Mouse (Mus musculus): ENCODE data around the gene Bcas3. TPM values are rescaled to one million over a fixed set of nuclear protein-coding genes. Genes with fewer than 3 reads are reported as not detected.

Gene Bcas3
- polyA plus RNA-seq, 1 experiment from 2014 or later: 31.2 TPM

DNA sequence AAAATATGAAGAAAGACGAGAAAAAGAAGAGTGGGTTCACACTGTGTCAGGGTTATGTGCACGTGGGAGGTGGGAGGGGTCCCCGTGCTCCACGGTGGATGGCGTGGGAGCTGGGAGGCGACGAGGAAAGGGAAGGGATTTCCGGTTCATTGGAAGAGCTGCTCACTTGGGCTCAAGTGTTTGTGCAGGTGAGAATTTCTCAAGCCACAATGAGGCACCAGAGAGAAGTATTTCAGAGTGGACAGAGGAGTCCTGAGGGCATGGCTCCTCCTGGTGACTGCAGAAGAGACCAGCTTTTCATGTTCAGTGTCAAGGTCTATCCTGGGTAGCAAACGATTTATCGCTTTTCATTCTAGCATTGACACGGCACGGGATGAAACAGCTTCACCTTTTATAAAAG lies 167.3 kb downstream of the Bcas3 start:
- 81% methylated on average over 12 of the region's 12 CpGs for WGBS
- H3K4me3 ChIP-seq (ENCODE audit: low read depth, low read length): no peak overlapping the region

DNA sequence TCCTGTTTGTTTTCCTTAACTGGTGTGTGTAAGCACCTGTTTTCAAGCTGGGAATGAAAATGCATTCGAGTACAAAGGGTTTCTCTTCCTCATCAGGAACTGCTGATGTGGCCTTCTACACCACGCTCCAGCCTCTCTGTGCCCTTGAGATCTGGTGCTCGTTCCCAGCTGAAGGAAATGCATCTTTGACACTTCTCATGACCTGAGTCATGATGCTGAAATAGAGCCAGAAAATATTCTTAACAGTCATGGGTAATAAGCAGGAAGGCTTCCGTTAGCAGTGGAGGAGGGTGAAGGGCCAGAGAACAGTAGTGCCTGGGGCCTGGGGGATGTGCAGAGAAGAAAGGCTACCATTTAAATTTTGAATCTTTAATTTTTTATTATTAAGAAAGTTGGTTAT lies 168.0 kb downstream of the Bcas3 start:
- DNase-seq (ENCODE audit: low spot score): no peak
- WGBS: 47% methylated on average over 4 of the region's 4 CpGs
- Histone ChIP-seq H3K4me2 (ENCODE audit: low read depth, low read length) (no peak overlapping the region), H3K4me1 (ENCODE audit: control insufficient read depth, insufficient read depth, low read length) (peaks cover 6% of the 10 kb centered on the region), H3K27me3 (ENCODE audit: control insufficient read depth, insufficient read depth, low read length) (no peaks in the 10 kb centered on the region), H3K9me3 (replicated peaks; ENCODE audit: control insufficient read depth, low read length) (no peaks in the 10 kb centered on the region), H3K4me3 (ENCODE audit: low read depth, low read length) (no peak overlapping the region), H3K27ac (replicated peaks; ENCODE audit: low read depth, low read length) (no peak overlapping the region), H3K9ac (replicated peaks; ENCODE audit: low read length) (no peak overlapping the region), H3K36me3 (replicated peaks; ENCODE audit: control insufficient read depth, insufficient read depth, low read depth, low read length) (no peaks in the 10 kb centered on the region)
- no peak for ATAC-seq (replicated peaks; ENCODE audit: insufficient number of reproducible peaks, low FRiP score, low TSS enrichment, low read depth)

More for the DNA sequence above, 167.3 kb downstream of the Bcas3 start:
- Histone ChIP-seq H3K36me3 (replicated peaks; ENCODE audit: control insufficient read depth, insufficient read depth, low read depth, low read length) (no peaks in the 10 kb centered on the region), H3K27me3 (ENCODE audit: control insufficient read depth, insufficient read depth, low read length) (no peaks in the 10 kb centered on the region), H3K4me1 (ENCODE audit: control insufficient read depth, insufficient read depth, low read length) (0 out of 2 replicates have a peak, but pooled peaks cover 3% of the 10 kb centered on the region), H3K27ac (replicated peaks; ENCODE audit: low read depth, low read length) (no peak overlapping the region), H3K9me3 (replicated peaks; ENCODE audit: control insufficient read depth, low read length) (no peaks in the 10 kb centered on the region), H3K4me2 (ENCODE audit: low read depth, low read length) (no peak overlapping the region), H3K9ac (replicated peaks; ENCODE audit: low read length) (no peak overlapping the region)
- no peak for ATAC-seq (replicated peaks; ENCODE audit: insufficient number of reproducible peaks, low FRiP score, low TSS enrichment, low read depth)
- DNase-seq (ENCODE audit: low spot score): no peak

GRCm38 (mm10) chr11:85523646-85524045 lies 170.7 kb downstream of the Bcas3 start:
- H3K4me2 ChIP-seq (ENCODE audit: low read depth, low read length): no peak overlapping the region
- no peaks in the 10 kb centered on the region for H3K36me3 ChIP-seq (replicated peaks; ENCODE audit: control insufficient read depth, insufficient read depth, low read depth, low read length)
- no peak overlapping the region for H3K4me3 ChIP-seq (ENCODE audit: low read depth, low read length)
- no peak overlapping the region for H3K9ac ChIP-seq (replicated peaks; ENCODE audit: low read length)
- 17% methylated on average over 6 of the region's 6 CpGs for WGBS
- no peak overlapping the region for H3K27ac ChIP-seq (replicated peaks; ENCODE audit: low read depth, low read length)
- no peaks in the 10 kb centered on the region for H3K27me3 ChIP-seq (ENCODE audit: control insufficient read depth, insufficient read depth, low read length)
- no peak for ATAC-seq (replicated peaks; ENCODE audit: insufficient number of reproducible peaks, low FRiP score, low TSS enrichment, low read depth)
- H3K9me3 ChIP-seq (replicated peaks; ENCODE audit: control insufficient read depth, low read length): no peaks in the 10 kb centered on the region
- peaks cover 6% of the 10 kb centered on the region for H3K4me1 ChIP-seq (ENCODE audit: control insufficient read depth, insufficient read depth, low read length)
- DNase-seq (ENCODE audit: low spot score): peak; percentile 55

DNA sequence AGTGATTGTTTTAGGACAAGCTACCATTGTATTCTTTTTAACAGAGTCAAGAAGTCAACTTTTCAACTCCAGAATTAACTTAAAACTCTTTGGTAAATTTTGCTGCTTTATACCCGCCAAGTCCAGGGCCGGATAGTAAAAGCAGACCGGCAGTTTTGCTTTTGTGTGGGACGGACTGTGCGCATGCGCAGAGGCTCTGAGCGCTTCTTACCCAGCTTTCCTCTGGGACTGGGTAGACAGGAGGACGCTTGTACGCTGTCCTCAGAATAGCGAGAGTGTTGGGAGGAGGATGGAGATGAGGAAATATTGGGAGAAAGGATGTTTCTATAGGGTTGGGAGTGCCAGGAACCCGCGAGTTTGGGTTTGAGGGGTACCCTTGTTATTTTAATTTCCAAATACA lies 171.2 kb downstream of the Bcas3 start:
- H3K9ac ChIP-seq (replicated peaks; ENCODE audit: low read length): peak overlapping the region; percentile 15; the same call in 1 of the 2 replicates
- ATAC-seq (replicated peaks; ENCODE audit: insufficient number of reproducible peaks, low FRiP score, low TSS enrichment, low read depth): peak; percentile 63; the same call in 1 of the 2 replicates

DNA sequence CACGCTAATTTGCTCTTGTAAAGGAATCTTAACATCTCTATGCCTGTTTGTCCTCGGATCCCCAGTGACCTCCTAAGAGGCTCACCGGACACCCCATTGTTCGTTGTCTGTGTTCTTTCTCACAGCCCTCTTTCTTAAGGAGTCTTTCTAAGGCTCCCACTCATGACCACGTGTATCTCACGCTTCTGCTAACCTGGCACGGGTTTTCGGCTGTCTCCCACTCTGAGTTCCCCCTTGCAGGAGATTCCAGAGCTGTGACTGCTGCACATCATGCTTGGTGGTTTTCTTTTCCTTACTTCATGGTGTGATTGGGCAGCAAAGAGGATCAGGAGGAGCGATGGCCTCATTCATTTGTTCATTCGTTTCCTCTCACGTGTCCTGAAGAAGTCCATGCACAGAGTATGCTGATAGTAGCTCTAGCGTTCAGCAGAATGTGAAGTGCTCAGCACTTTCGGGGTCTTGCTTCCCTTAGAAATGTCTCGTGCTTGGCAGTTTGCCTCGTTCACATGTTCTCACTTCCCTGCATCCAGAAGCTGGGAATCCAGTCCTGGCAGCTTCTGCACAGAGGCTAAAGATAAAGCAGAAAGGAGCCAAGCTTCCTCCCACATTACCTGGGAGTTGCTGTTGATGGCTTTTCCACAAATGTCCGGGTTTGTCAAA lies 172.0 kb downstream of the Bcas3 start:
- ATAC-seq (replicated peaks; ENCODE audit: insufficient number of reproducible peaks, low FRiP score, low TSS enrichment, low read depth): no peak
- no peak overlapping the region for H3K4me3 ChIP-seq (ENCODE audit: low read depth, low read length)
- H3K27me3 ChIP-seq (ENCODE audit: control insufficient read depth, insufficient read depth, low read length): no peaks in the 10 kb centered on the region
- no peaks in the 10 kb centered on the region for H3K9me3 ChIP-seq (replicated peaks; ENCODE audit: control insufficient read depth, low read length)
- H3K27ac ChIP-seq (replicated peaks; ENCODE audit: low read depth, low read length): 0 out of 2 replicates have a peak overlapping the region, but pooled peaks have one; percentile 43
- H3K4me2 ChIP-seq (ENCODE audit: low read depth, low read length): 0 out of 2 replicates have a peak overlapping the region, but pooled peaks have one; percentile 13
- peak; percentile 31 for DNase-seq (ENCODE audit: low spot score)
- H3K4me1 ChIP-seq (ENCODE audit: control insufficient read depth, insufficient read depth, low read length): peaks cover 6% of the 10 kb centered on the region
- 14% methylated on average over 16 of the region's 16 CpGs for WGBS
- no peaks in the 10 kb centered on the region for H3K36me3 ChIP-seq (replicated peaks; ENCODE audit: control insufficient read depth, insufficient read depth, low read depth, low read length)
- peak overlapping the region; percentile 15; the same call in 1 of the 2 replicates for H3K9ac ChIP-seq (replicated peaks; ENCODE audit: low read length)

More for the DNA sequence above, 171.2 kb downstream of the Bcas3 start:
- no peak overlapping the region for H3K4me3 ChIP-seq (ENCODE audit: low read depth, low read length)
- WGBS: 6% methylated on average over 12 of the region's 12 CpGs
- H3K9me3 ChIP-seq (replicated peaks; ENCODE audit: control insufficient read depth, low read length): no peaks in the 10 kb centered on the region
- 0 out of 2 replicates have a peak overlapping the region, but pooled peaks have one; percentile 43 for H3K27ac ChIP-seq (replicated peaks; ENCODE audit: low read depth, low read length)
- no peaks in the 10 kb centered on the region for H3K36me3 ChIP-seq (replicated peaks; ENCODE audit: control insufficient read depth, insufficient read depth, low read depth, low read length)
- H3K4me1 ChIP-seq (ENCODE audit: control insufficient read depth, insufficient read depth, low read length): peaks cover 6% of the 10 kb centered on the region
- 0 out of 2 replicates have a peak overlapping the region, but pooled peaks have one; percentile 13 for H3K4me2 ChIP-seq (ENCODE audit: low read depth, low read length)
- no peaks in the 10 kb centered on the region for H3K27me3 ChIP-seq (ENCODE audit: control insufficient read depth, insufficient read depth, low read length)
- DNase-seq (ENCODE audit: low spot score): peak; percentile 87

- H3K9ac ChIP-seq (replicated peaks; ENCODE audit: low read length): peak overlapping the region; percentile 29; the same call in 1 of the 2 replicates
- no peaks in the 10 kb centered on the region for H3K36me3 ChIP-seq (replicated peaks; ENCODE audit: control insufficient read depth, insufficient read depth, low read depth, low read length)
- H3K4me3 ChIP-seq (ENCODE audit: low read depth, low read length): no peak overlapping the region
- H3K4me2 ChIP-seq (ENCODE audit: low read depth, low read length): 0 out of 2 replicates have a peak overlapping the region, but pooled peaks have one; percentile 10
- peaks cover 6% of the 10 kb centered on the region for H3K4me1 ChIP-seq (ENCODE audit: control insufficient read depth, insufficient read depth, low read length)
- no peaks in the 10 kb centered on the region for H3K27me3 ChIP-seq (ENCODE audit: control insufficient read depth, insufficient read depth, low read length)
- 20% methylated on average over 10 of the region's 10 CpGs for WGBS
- peak overlapping the region; percentile 36; the same call in 1 of the 2 replicates for H3K27ac ChIP-seq (replicated peaks; ENCODE audit: low read depth, low read length)
- no peak for ATAC-seq (replicated peaks; ENCODE audit: insufficient number of reproducible peaks, low FRiP score, low TSS enrichment, low read depth)
- peak; percentile 31 for DNase-seq (ENCODE audit: low spot score)
- no peaks in the 10 kb centered on the region for H3K9me3 ChIP-seq (replicated peaks; ENCODE audit: control insufficient read depth, low read length)
Observed at GRCm38 (mm10) chr11:85525501-85525885, 172.5 kb downstream of the Bcas3 start.

GRCm38 (mm10) chr11:85525979-85526775 lies 173.2 kb downstream of the Bcas3 start:
- no peaks in the 10 kb centered on the region for H3K36me3 ChIP-seq (replicated peaks; ENCODE audit: control insufficient read depth, insufficient read depth, low read depth, low read length)
- 0 out of 2 replicates have a peak overlapping the region, but pooled peaks have one; percentile 1 for H3K27ac ChIP-seq (replicated peaks; ENCODE audit: low read depth, low read length)
- WGBS: 37% methylated on average over 11 of the region's 11 CpGs
- no peak overlapping the region for H3K9ac ChIP-seq (replicated peaks; ENCODE audit: low read length)
- peak; percentile 9 for DNase-seq (ENCODE audit: low spot score)
- no peaks in the 10 kb centered on the region for H3K9me3 ChIP-seq (replicated peaks; ENCODE audit: control insufficient read depth, low read length)
- H3K4me1 ChIP-seq (ENCODE audit: control insufficient read depth, insufficient read depth, low read length): peaks cover 6% of the 10 kb centered on the region
- no peak overlapping the region for H3K4me2 ChIP-seq (ENCODE audit: low read depth, low read length)
- H3K27me3 ChIP-seq (ENCODE audit: control insufficient read depth, insufficient read depth, low read length): no peaks in the 10 kb centered on the region
- ATAC-seq (replicated peaks; ENCODE audit: insufficient number of reproducible peaks, low FRiP score, low TSS enrichment, low read depth): no peak
- H3K4me3 ChIP-seq (ENCODE audit: low read depth, low read length): no peak overlapping the region
